Mouse (Mus musculus): ENCODE results near the gene Ppbp. TPM values are rescaled to one million over a fixed set of nuclear protein-coding genes. Genes with fewer than 3 reads are reported as not detected.
"Not testable (repeated sequence)": the region's sequence is repeated elsewhere in the genome, so short reads cannot be mapped to it uniquely, and the experiment has no call there.

Gene Ppbp
- total RNA-seq, 2 experiments from 2014 or later = 1.5 to 2.7 TPM

- peak in 1 of 2 experiments; percentile 33 for DNase-seq
These were observed 17.6 kb downstream of the Ppbp start, which contains the start of gene Cxcl3 for GRCm38 (mm10) chr5:90785659-90786588. TSS of gene Cxcl3 (plus strand) at chr5:90786103.

- no peak for DNase-seq
These were observed 19.8 kb downstream of the Ppbp start for GRCm38 (mm10) chr5:90788114-90788513.

- peak in 1 of 2 experiments; percentile 61 for DNase-seq
These were observed 21.2 kb downstream of the Ppbp start for GRCm38 (mm10) chr5:90789306-90790073.

GRCm38 (mm10) chr5:90790074-90790502 is 21.8 kb downstream of the Ppbp start:
- peak in 1 of 2 experiments; percentile 7 for DNase-seq

- DNase-seq = no peak
These were observed 25.9 kb downstream of the Ppbp start, which contains the start of gene Cxcl15 for GRCm38 (mm10) chr5:90794195-90794625. TSS of gene Cxcl15 (plus strand) at chr5:90794534.

- DNase-seq = not testable (repeated sequence)
These were observed 27.1 kb downstream of the Ppbp start for GRCm38 (mm10) chr5:90795392-90795791.

GRCm38 (mm10) chr5:90804574-90804973 is 36.3 kb downstream of the Ppbp start:
- no peak for DNase-seq

- DNase-seq = no peak
These were observed 37.7 kb downstream of the Ppbp start for GRCm38 (mm10) chr5:90806050-90806449.

- DNase-seq = no peak
These were observed 39.0 kb downstream of the Ppbp start for GRCm38 (mm10) chr5:90807176-90807950.

Small RNAs within 50 kb of the gene (microRNA-seq; reads per million reads assigned to microRNA genes)
- gene Gm24322 = not detected

Other genes starting within 250 kb of the Ppbp start
- under 1 TPM in 1 of 2 experiments, not detected in 1; 0.40 TPM for gene Afm, start 249.6 kb upstream of the Ppbp start, total RNA-seq (2021)
- gene 5830473C10Rik, start 207.4 kb upstream of the Ppbp start, total RNA-seq (2021) = not detected
- gene Rassf6, start 127.9 kb upstream of the Ppbp start, total RNA-seq (2021) = 1 to 10 TPM; 1.5 to 2.8 TPM
- gene Cxcl5, start 9.2 kb upstream of the Ppbp start, total RNA-seq (2021) = not detected
- gene Pf4, start 3.9 kb downstream of the Ppbp start, total RNA-seq (2021) = 10 to 100 TPM; 13.5 to 20.6 TPM
- not detected for gene Cxcl3, start 17.6 kb downstream of the Ppbp start, total RNA-seq (2021)
- gene Cxcl15, start 26.0 kb downstream of the Ppbp start, total RNA-seq (2021) = not detected
- under 1 TPM; 0.33 to 0.36 TPM for gene Cxcl1, start 122.7 kb downstream of the Ppbp start, total RNA-seq (2021)
- gene Cxcl2, start 135.4 kb downstream of the Ppbp start, total RNA-seq (2021) = 1 to 10 TPM in 1 of 2 experiments, not detected in 1; 1.2 TPM
- gene Mthfd2l, start 162.6 kb downstream of the Ppbp start, total RNA-seq (2021) = 10 to 100 TPM; 19.8 TPM

All from adrenal gland, postnatal 36 days (tissue).